Mouse (Mus musculus) kidney, embryonic 16.5 days (tissue): Measurements from ENCODE around the gene Pglyrp1. TPM values are rescaled to one million over a fixed set of nuclear protein-coding genes. Genes with fewer than 3 reads are reported as not detected.
"Not testable (repeated sequence)": the region's sequence is repeated elsewhere in the genome, so short reads cannot be mapped to it uniquely, and the experiment has no call there.

Experiments used
- ATAC-seq: fragments of 200-750 bp; cut with Nextera tagmentation; 2 replicates; pipeline ENCODE4 v1.8.0; 2017; ENCODE audit warnings: moderate TSS enrichment; ENCODE audit not compliant: low FRiP score, low TSS enrichment
- H3K27ac ChIP-seq: fragments of 300-500 bp; sonication (generic); 2 replicates; pipeline ENCODE4 v1.5.1; 2014; ENCODE audit warnings: low read length
- H3K27me3 ChIP-seq: fragments of 300-500 bp; sonication (generic); 2 replicates; pipeline ENCODE4 v1.6.1; 2014; ENCODE audit warnings: low read length, control low read depth, mixed read lengths; ENCODE audit not compliant: insufficient read depth
- H3K36me3 ChIP-seq: fragments of 300-500 bp; sonication (generic); 2 replicates; pipeline ENCODE4 v1.6.1; 2014; ENCODE audit warnings: low read length, control low read depth, mixed read lengths; ENCODE audit not compliant: insufficient read depth
- H3K4me1 ChIP-seq: fragments of 300-500 bp; sonication (generic); 2 replicates; pipeline ENCODE4 v1.6.1; 2014; ENCODE audit warnings: low read length, control low read depth, mixed read lengths; ENCODE audit not compliant: insufficient read depth
- H3K4me2 ChIP-seq: fragments of 300-500 bp; sonication (generic); replicated peaks from 2 replicates; pipeline ENCODE4 v1.6.1; 2014; ENCODE audit warnings: low read depth, low read length
- H3K4me3 ChIP-seq: fragments of 300-500 bp; sonication (generic); 2 replicates; pipeline ENCODE4 v1.5.1; 2014; ENCODE audit warnings: mild to moderate bottlenecking, low read length
- H3K9ac ChIP-seq: fragments of 300-500 bp; sonication (generic); replicated peaks from 2 replicates; pipeline ENCODE4 v1.6.1; 2014; ENCODE audit warnings: low read length
- H3K9me3 ChIP-seq: fragments of 300-500 bp; sonication (generic); 2 replicates; pipeline ENCODE4 v1.6.1; 2016; ENCODE audit warnings: low read length, control low read depth
- WGBS: fragments of 180-500 bp; shearing (Covaris S2); extraction: QIAGEN DNeasy Blood & Tissue Kit; methylation state at CpG from one replicate; pipeline ENCODE4 v1.1.7; 2014; 5-methylcytosine and 5-hydroxymethylcytosine counted together
- polyA plus RNA-seq: library from polyadenylated mRNA; unstranded; fragments of >200 nt; fragmentation: Nextera tagmentation; extraction: Ambion mirVana; gene quantifications from 2 replicates; pipeline ENCODE4 v1.2.1, GENCODE M21; 2015

Pglyrp1 gene
- polyA plus RNA-seq, result 1.8 TPM in 2 replicates

GRCm38 (mm10) chr7:18871031-18871430 lies at the start of gene Pglyrp1:
TSS of gene Pglyrp1 (plus strand) at chr7:18871331.
- ATAC-seq, H3K9ac ChIP-seq, H3K4me1 ChIP-seq, H3K27ac ChIP-seq, H3K4me3 ChIP-seq, H3K4me2 ChIP-seq, H3K27me3 ChIP-seq, H3K9me3 ChIP-seq, H3K36me3 ChIP-seq: not testable (repeated sequence)
- no CpG with 5 or more reads among the region's 8 CpGs for WGBS

GRCm38 (mm10) chr7:18821507-18821906 lies 49.6 kb upstream of the Pglyrp1 start, which contains the start of gene Psg17:
TSS of gene Psg17 (minus strand) at chr7:18821607.
- H3K27me3 ChIP-seq, result no peaks in the 10 kb centered on the region
- no peaks in the 10 kb centered on the region for H3K36me3 ChIP-seq
- H3K9me3 ChIP-seq, result no peaks in the 10 kb centered on the region
- no peak within 1 kb of the TSS for H3K4me2 ChIP-seq
- H3K4me1 ChIP-seq, result no peaks in the 10 kb centered on the region
- WGBS, result 73% methylated on average over 3 of the region's 3 CpGs
- H3K4me3 ChIP-seq, result no peak within 1 kb of the TSS
- no peak for ATAC-seq
- no peak within 1 kb of the TSS for H3K27ac ChIP-seq
- no peak within 1 kb of the TSS for H3K9ac ChIP-seq

GRCm38 (mm10) chr7:18827792-18828546 lies 43.2 kb upstream of the Pglyrp1 start:
- H3K4me2 ChIP-seq, result no peak overlapping the region
- no peaks in the 10 kb centered on the region for H3K9me3 ChIP-seq
- no peaks in the 10 kb centered on the region for H3K27me3 ChIP-seq
- H3K4me1 ChIP-seq, result no peaks in the 10 kb centered on the region
- no peak for ATAC-seq
- H3K27ac ChIP-seq, result no peak overlapping the region
- no peak overlapping the region for H3K9ac ChIP-seq
- H3K4me3 ChIP-seq, result no peak overlapping the region
- no peaks in the 10 kb centered on the region for H3K36me3 ChIP-seq
- 68% methylated on average over 26 of the region's 26 CpGs for WGBS

- no peak overlapping the region for H3K27ac ChIP-seq
- H3K36me3 ChIP-seq, result no peaks in the 10 kb centered on the region
These were observed 42.5 kb upstream of the Pglyrp1 start for GRCm38 (mm10) chr7:18828592-18828991.

GRCm38 (mm10) chr7:18829545-18829944 lies 41.6 kb upstream of the Pglyrp1 start:
- Histone ChIP-seq H3K9me3 (no peaks in the 10 kb centered on the region), H3K27ac (no peak overlapping the region), H3K4me1 (no peaks in the 10 kb centered on the region), H3K27me3 (no peaks in the 10 kb centered on the region), H3K36me3 (no peaks in the 10 kb centered on the region), H3K4me3 (no peak overlapping the region), H3K9ac (no peak overlapping the region), H3K4me2 (no peak overlapping the region)
- WGBS, result 87% methylated on average over 7 of the region's 7 CpGs
- no peak for ATAC-seq

More at GRCm38 (mm10) chr7:18828592-18828991, 42.5 kb upstream of the Pglyrp1 start:
- no peak overlapping the region for H3K4me2 ChIP-seq
- no peaks in the 10 kb centered on the region for H3K4me1 ChIP-seq
- ATAC-seq, result no peak
- H3K27me3 ChIP-seq, result no peaks in the 10 kb centered on the region
- H3K9ac ChIP-seq, result no peak overlapping the region
- no peaks in the 10 kb centered on the region for H3K9me3 ChIP-seq
- H3K4me3 ChIP-seq, result no peak overlapping the region
- 68% methylated on average over 9 of the region's 9 CpGs for WGBS

GRCm38 (mm10) chr7:18832298-18832697 lies 38.8 kb upstream of the Pglyrp1 start:
- H3K9me3 ChIP-seq, result no peaks in the 10 kb centered on the region
- no peaks in the 10 kb centered on the region for H3K36me3 ChIP-seq
- WGBS, result 39% methylated on average over 13 of the region's 13 CpGs
- ATAC-seq, result no peak
- no peak overlapping the region for H3K27ac ChIP-seq
- no peaks in the 10 kb centered on the region for H3K4me1 ChIP-seq
- no peak overlapping the region for H3K4me2 ChIP-seq
- H3K27me3 ChIP-seq, result no peaks in the 10 kb centered on the region
- no peak overlapping the region for H3K9ac ChIP-seq
- H3K4me3 ChIP-seq, result no peak overlapping the region

- peak within 1 kb of the TSS; percentile 54 for H3K4me2 ChIP-seq
- H3K27ac ChIP-seq, result peak within 1 kb of the TSS; percentile 95
- H3K4me3 ChIP-seq, result peak within 1 kb of the TSS; percentile 39
- peak within 1 kb of the TSS; percentile 68 for H3K9ac ChIP-seq
- H3K27me3 ChIP-seq, result no peaks in the 10 kb centered on the region
- 20% methylated on average over 3 of the region's 3 CpGs for WGBS
- ATAC-seq, result peak; percentile 34; the same call in 1 of the 2 replicates
- H3K36me3 ChIP-seq, result no peaks in the 10 kb centered on the region
- peaks cover 2% of the 10 kb centered on the region; the same call in 1 of the 2 replicates for H3K4me1 ChIP-seq
- no peaks in the 10 kb centered on the region for H3K9me3 ChIP-seq
These were observed 31.3 kb upstream of the Pglyrp1 start, which contains the start of gene Mill2 for GRCm38 (mm10) chr7:18839865-18840264. TSS of gene Mill2 (plus strand) at chr7:18839966.

- Histone ChIP-seq H3K36me3 (no peaks in the 10 kb centered on the region), H3K27me3 (no peaks in the 10 kb centered on the region), H3K4me3 (peak overlapping the region; percentile 39), H3K4me2 (peak overlapping the region; percentile 54), H3K4me1 (peaks cover 2% of the 10 kb centered on the region; the same call in 1 of the 2 replicates), H3K9me3 (no peaks in the 10 kb centered on the region), H3K9ac (peak overlapping the region; percentile 68), H3K27ac (peak overlapping the region; percentile 95)
- 4% methylated on average over 14 of the region's 17 CpGs for WGBS
- peak; percentile 94 for ATAC-seq
These were observed 30.6 kb upstream of the Pglyrp1 start for GRCm38 (mm10) chr7:18840386-18841173.

GRCm38 (mm10) chr7:18841174-18841567 lies 30.0 kb upstream of the Pglyrp1 start:
- no peak overlapping the region for H3K9ac ChIP-seq
- ATAC-seq, result peak; percentile 46

More at GRCm38 (mm10) chr7:18841174-18841567, 30.0 kb upstream of the Pglyrp1 start:
- WGBS, result 80% methylated on average over 1 of the region's 1 CpGs
- H3K4me2 ChIP-seq, result peak overlapping the region; percentile 43
- H3K9me3 ChIP-seq, result no peaks in the 10 kb centered on the region
- no peaks in the 10 kb centered on the region for H3K36me3 ChIP-seq
- H3K4me1 ChIP-seq, result peaks cover 2% of the 10 kb centered on the region; the same call in 1 of the 2 replicates
- H3K27me3 ChIP-seq, result no peaks in the 10 kb centered on the region
- peak overlapping the region; percentile 66 for H3K27ac ChIP-seq
- H3K4me3 ChIP-seq, result peak overlapping the region; percentile 28
